ENCODE assay signal across 8 mouse cellular contexts in the genomic region with DNA sequence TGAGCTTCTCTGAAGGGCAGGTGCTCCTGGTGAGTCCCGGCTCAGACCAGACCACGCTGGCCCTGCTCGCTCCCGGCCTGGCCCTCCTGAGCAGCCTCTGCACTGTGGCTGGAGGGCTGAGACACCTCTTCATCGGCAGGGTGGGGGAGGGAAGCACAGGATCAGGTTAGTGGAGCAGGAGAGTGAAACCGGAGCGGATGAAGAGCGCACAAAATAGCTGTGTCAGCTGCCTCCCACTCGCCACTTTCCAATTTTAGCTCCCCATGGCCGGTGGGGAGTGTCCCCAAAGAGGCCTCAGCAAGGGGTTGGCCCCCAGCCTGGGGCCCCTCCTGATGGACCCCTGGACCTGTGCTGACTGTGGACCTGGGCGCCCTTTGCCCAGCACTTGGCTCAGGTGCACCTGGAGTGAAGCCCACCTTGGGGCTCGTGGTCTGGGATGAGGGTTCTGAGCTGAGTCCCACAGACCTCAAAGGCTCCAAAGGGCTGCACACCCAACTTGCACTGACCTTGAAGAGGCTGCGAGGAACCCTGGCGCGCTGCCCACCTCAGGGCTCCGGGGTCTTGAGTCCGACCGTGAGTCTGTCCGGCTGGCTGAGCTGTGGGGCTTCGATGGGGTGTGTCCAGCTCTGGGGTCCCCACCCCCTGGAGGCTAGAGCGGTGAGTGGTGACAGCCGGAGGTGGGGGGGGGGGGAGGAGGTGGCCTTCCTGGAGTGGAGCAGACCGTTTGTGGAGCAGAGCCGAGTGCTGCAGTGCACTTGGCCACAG. TPM values are rescaled to one million over a fixed set of nuclear protein-coding genes. Genes with fewer than 3 reads are reported as not detected.
DNase-seq lines count a peak whose midpoint lies in the region; ATAC-seq and TF ChIP-seq lines count a peak whose summit lies in the region.

A gene (minus strand): TSS at position 751 of the 765 bp plus-strand sequence.

- ATAC-seq in frontal cortex, adult (ENCODE audit: low TSS enrichment): peak; percentile 14; the same call in 1 of the 2 replicates
- peak; percentile 52 for ATAC-seq in heart, embryonic 14.5 days (ENCODE audit: insufficient number of reproducible peaks, insufficient read depth, low FRiP score, low read depth)

- no peak for DNase-seq in frontal cortex, postnatal 25 days (ENCODE audit: low spot score in 2 of 2)
- DNase-seq in kidney, postnatal 25 days: peak; percentile 47 to 74
- no peak for DNase-seq in c-Kit-positive CD71-positive TER-119-positive erythroid progenitor cells, embryonic 14.5 days (ENCODE audit: low spot score)
- DNase-seq in ovary, adult 18-20 months (ENCODE audit: low spot score): no peak
- DNase-seq in liver: no peak

- H3K4me3 ChIP-seq in cortical plate, adult 2 months (ENCODE audit: insufficient read depth, low read length): peak within 1 kb of the TSS; percentile 18
- peak within 1 kb of the TSS; percentile 30 for H3K4me3 ChIP-seq in heart, embryonic 14.5 days (ENCODE audit: control insufficient read depth in 1 of 2, insufficient read depth in 1 of 2, low read depth in 1 of 2, low read length in 2 of 2)

- peaks cover 9% of the 10 kb centered on the region; the same call in 1 of the 2 replicates for H3K27me3 ChIP-seq in heart, embryonic 14.5 days (ENCODE audit: control insufficient read depth, insufficient read depth, low read length)

- H3K4me2 ChIP-seq in heart, embryonic 14.5 days (ENCODE audit: low read length): peak within 1 kb of the TSS; percentile 63

- no peak for TF ChIP-seq POLR2A in cortical plate, adult 2 months (IDR thresholded peaks at IDR 0.05; ENCODE audit: extremely low read depth, insufficient read depth, low read length)

- peak within 1 kb of the TSS; percentile 36 for H3K27ac ChIP-seq in cortical plate, adult 2 months (ENCODE audit: insufficient read depth, low read length)
- H3K27ac ChIP-seq in heart, embryonic 14.5 days (replicated peaks in 1 of 2; ENCODE audit: control insufficient read depth in 1 of 2, insufficient read depth in 1 of 2, low read depth in 2 of 2, low read length in 2 of 2): peak within 1 kb of the TSS; percentile 66 to 88

- TF ChIP-seq CTCF in cortical plate, adult 2 months (IDR thresholded peaks at IDR 0.05; ENCODE audit: extremely low read depth, insufficient read depth, low read length): no peak

- H3K36me3 ChIP-seq in heart, embryonic 14.5 days (ENCODE audit: control insufficient read depth, insufficient read depth, low read length): peaks cover 3% of the 10 kb centered on the region; the same call in 1 of the 2 replicates

- WGBS in heart, embryonic 14.5 days: 26% methylated on average over 24 of the region's 24 CpGs

- H3K9me3 ChIP-seq in heart, embryonic 14.5 days (ENCODE audit: control insufficient read depth, low read length): no peaks in the 10 kb centered on the region

- no peaks in the 10 kb centered on the region for H3K4me1 ChIP-seq in cortical plate, adult 2 months (ENCODE audit: control insufficient read depth, insufficient read depth, low read length)
- peaks cover 29 to 34% of the 10 kb centered on the region in 2 experiments for H3K4me1 ChIP-seq in heart, embryonic 14.5 days (ENCODE audit: control insufficient read depth in 2 of 2, insufficient read depth in 2 of 2, low read length in 2 of 2)

- peak within 1 kb of the TSS; percentile 62 for H3K9ac ChIP-seq in heart, embryonic 14.5 days (ENCODE audit: low read length)

RNA-seq across cellular contexts. Expression of the gene that starts here (rescaled TPM):
- polyA plus RNA-seq in cortical plate, adult 2 months (2012; rRNA removed): 21.2 and 22.4 TPM in 2 replicates
- 17.8 and 18.6 TPM in 2 replicates for polyA plus RNA-seq in heart, embryonic 14.5 days (2014; fragmentation: Nextera tagmentation; extraction: Ambion mirVana)

Comparison
In these comparisons a context has a peak if more than half of its experiments do, and no peak if none do; other contexts are left out.
1. DNase-seq: peak in kidney, postnatal 25 days (2 of 2); none in frontal cortex, postnatal 25 days (0 of 2), c-Kit-positive CD71-positive TER-119-positive erythroid progenitor cells, embryonic 14.5 days (single experiment), ovary, adult 18-20 months (single experiment) and liver (single experiment).